Mouse (Mus musculus) limb, embryonic 14.5 days (tissue): ENCODE data around the gene Ppp2r5e. TPM values are rescaled to one million over a fixed set of nuclear protein-coding genes. Genes with fewer than 3 reads are reported as not detected.

ENCODE experiments used
- ATAC-seq: fragments of 200-750 bp; cut with Nextera tagmentation; 2 replicates; pipeline ENCODE4 v1.8.0; 2017; ENCODE audit warnings: low read depth, moderate number of reproducible peaks, moderate TSS enrichment; ENCODE audit not compliant: low FRiP score
- DNase-seq: peaks from one replicate; pipeline ENCODE4 v3.0.0-alpha.2; 2015; ENCODE audit warnings: low spot score
- H3K27ac ChIP-seq: fragments of 300-500 bp; sonication (generic); replicated peaks from 2 replicates; pipeline ENCODE4 v1.5.1; 2014; ENCODE audit warnings: low read depth, mild to moderate bottlenecking, low read length, moderate library complexity, mixed read lengths
- H3K27me3 ChIP-seq: fragments of 300-500 bp; sonication (generic); 2 replicates; pipeline ENCODE4 v1.6.1; 2014; ENCODE audit warnings: low read length, mixed read lengths; ENCODE audit not compliant: control insufficient read depth, insufficient read depth
- H3K36me3 ChIP-seq: fragments of 300-500 bp; sonication (generic); 2 replicates; pipeline ENCODE4 v1.6.1; 2014; ENCODE audit warnings: mild to moderate bottlenecking, low read length, moderate library complexity, mixed read lengths; ENCODE audit not compliant: control insufficient read depth, insufficient read depth
- H3K4me1 ChIP-seq: fragments of 300-500 bp; sonication (generic); 2 replicates; pipeline ENCODE4 v1.6.1; 2014; ENCODE audit warnings: antibody characterized with exemption, low read length, mixed read lengths; ENCODE audit not compliant: control insufficient read depth, insufficient read depth
- H3K4me2 ChIP-seq: fragments of 300-500 bp; sonication (generic); replicated peaks from 2 replicates; pipeline ENCODE4 v1.6.1; 2014; ENCODE audit warnings: low read depth, mild to moderate bottlenecking, low read length, moderate library complexity; ENCODE audit not compliant: severe bottlenecking
- H3K4me3 ChIP-seq: fragments of 300-500 bp; sonication (generic); replicated peaks from 2 replicates; pipeline ENCODE4 v1.5.1; 2014; ENCODE audit warnings: low read length
- H3K9ac ChIP-seq: fragments of 300-500 bp; sonication (generic); 2 replicates; pipeline ENCODE4 v1.6.1; 2014; ENCODE audit warnings: mild to moderate bottlenecking, low read depth, low read length, moderate library complexity; ENCODE audit not compliant: severe bottlenecking
- H3K9me3 ChIP-seq: fragments of 300-500 bp; sonication (generic); 2 replicates; pipeline ENCODE4 v1.6.1; 2016; ENCODE audit warnings: low read length; ENCODE audit not compliant: control insufficient read depth
- POLR2A ChIP-seq: fragments of 200-500 bp; IDR thresholded peaks from 2 replicates; pipeline ENCODE4 v1.8.0; 2012; ENCODE audit warnings: inconsistent platforms, mild to moderate bottlenecking, moderate library complexity, borderline replicate concordance; ENCODE audit not compliant: insufficient read depth, insufficient read length; ENCODE audit errors: extremely low read depth
- WGBS: fragments of 180-500 bp; shearing (Covaris S2); extraction: QIAGEN DNeasy Blood & Tissue Kit; methylation state at CpG from one replicate; pipeline ENCODE4 v1.1.7; 2014; 5-methylcytosine and 5-hydroxymethylcytosine counted together
- polyA plus RNA-seq, 2 experiments: library from polyadenylated mRNA; depleted of rRNA in 1 of 2; stranded (reverse) in 1 of 2; unstranded in 1 of 2; fragments of >200 nt; fragmentation: Nextera tagmentation in 1 of 2; extraction: Ambion mirVana in 1 of 2; gene quantifications; 2 replicates each; pipeline versions ENCODE4 v1.2.1 to v1.2.3; 2012 to 2014

Gene Ppp2r5e
- polyA plus RNA-seq, 2 experiments, result 17.6 to 27.3 TPM

GRCm38 (mm10) chr12:75545431-75545925, 50.6 kb downstream of the Ppp2r5e start:
- no peak overlapping the region for H3K9ac ChIP-seq
- 87% methylated on average over 4 of the region's 4 CpGs for WGBS
- no peaks in the 10 kb centered on the region for H3K9me3 ChIP-seq
- DNase-seq (no peak), ATAC-seq (no peak)
- H3K4me3 ChIP-seq, result no peak overlapping the region
- H3K27ac ChIP-seq, result no peak overlapping the region
- H3K4me2 ChIP-seq, result no peak overlapping the region
- TF ChIP-seq POLR2A, result no peak
- H3K27me3 ChIP-seq, result no peaks in the 10 kb centered on the region
- no peaks in the 10 kb centered on the region for H3K36me3 ChIP-seq
- H3K4me1 ChIP-seq, result peaks cover 9% of the 10 kb centered on the region; the same call in 1 of the 2 replicates

- Histone ChIP-seq H3K9ac (no peak overlapping the region), H3K27ac (no peak overlapping the region), H3K9me3 (no peaks in the 10 kb centered on the region), H3K36me3 (no peaks in the 10 kb centered on the region), H3K27me3 (no peaks in the 10 kb centered on the region), H3K4me3 (no peak overlapping the region), H3K4me2 (no peak overlapping the region), H3K4me1 (peaks cover 9% of the 10 kb centered on the region; the same call in 1 of the 2 replicates)
- ATAC-seq (no peak), DNase-seq (no peak)
- WGBS, result 76% methylated on average over 2 of the region's 2 CpGs
- TF ChIP-seq POLR2A, result no peak
These were observed 51.4 kb downstream of the Ppp2r5e start for GRCm38 (mm10) chr12:75544666-75545065.

- Histone ChIP-seq H3K27ac (no peak overlapping the region), H3K9me3 (no peaks in the 10 kb centered on the region), H3K4me2 (no peak overlapping the region), H3K4me3 (no peak overlapping the region), H3K27me3 (no peaks in the 10 kb centered on the region), H3K9ac (no peak overlapping the region), H3K36me3 (no peaks in the 10 kb centered on the region), H3K4me1 (peaks cover 9% of the 10 kb centered on the region; the same call in 1 of the 2 replicates)
- ATAC-seq (no peak), DNase-seq (no peak)
- TF ChIP-seq POLR2A, result no peak
- WGBS, result 74% methylated on average over 2 of the region's 2 CpGs
These were observed 51.8 kb downstream of the Ppp2r5e start for GRCm38 (mm10) chr12:75544259-75544658.

DNA sequence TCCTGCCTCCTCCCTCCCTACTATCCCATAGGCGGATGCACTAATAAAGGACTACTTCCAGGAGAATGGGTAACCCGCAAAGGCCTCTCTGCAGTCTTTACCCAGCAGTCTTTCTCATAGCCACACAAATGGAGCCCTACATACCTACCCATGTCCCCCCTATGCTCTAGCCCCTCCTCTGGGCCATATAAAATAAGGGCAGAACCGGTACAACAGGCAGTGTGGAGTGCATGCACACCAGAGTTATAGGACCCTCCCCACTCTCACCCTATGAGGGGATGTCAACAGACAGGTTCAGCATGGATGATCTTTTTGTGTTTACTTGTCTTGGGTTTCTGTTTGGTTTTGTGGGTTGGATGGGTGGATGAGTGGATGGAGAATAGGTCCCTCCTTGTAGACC, 52.7 kb downstream of the Ppp2r5e start:
- TF ChIP-seq POLR2A, result no peak
- no peaks in the 10 kb centered on the region for H3K27me3 ChIP-seq
- H3K4me2 ChIP-seq, result no peak overlapping the region
- H3K9me3 ChIP-seq, result no peaks in the 10 kb centered on the region
- peaks cover 9% of the 10 kb centered on the region; the same call in 1 of the 2 replicates for H3K4me1 ChIP-seq
- no peak overlapping the region for H3K4me3 ChIP-seq
- no peak overlapping the region for H3K27ac ChIP-seq
- 60% methylated on average over 3 of the region's 3 CpGs for WGBS
- no peak overlapping the region for H3K9ac ChIP-seq
- DNase-seq, result no peak
- H3K36me3 ChIP-seq, result no peaks in the 10 kb centered on the region
- ATAC-seq, result no peak

- DNase-seq (no peak), ATAC-seq (no peak)
- Histone ChIP-seq H3K27me3 (no peaks in the 10 kb centered on the region), H3K4me2 (no peak overlapping the region), H3K9ac (no peak overlapping the region), H3K36me3 (no peaks in the 10 kb centered on the region), H3K27ac (no peak overlapping the region), H3K9me3 (no peaks in the 10 kb centered on the region), H3K4me3 (no peak overlapping the region), H3K4me1 (peaks cover 3% of the 10 kb centered on the region; the same call in 1 of the 2 replicates)
- no peak for TF ChIP-seq POLR2A
- WGBS, result 71% methylated on average over 5 of the region's 5 CpGs
These were observed 55.3 kb downstream of the Ppp2r5e start for GRCm38 (mm10) chr12:75540621-75541171.
